Comparison of ENCODE assay signal across 8 mouse cellular contexts in the genomic region with DNA sequence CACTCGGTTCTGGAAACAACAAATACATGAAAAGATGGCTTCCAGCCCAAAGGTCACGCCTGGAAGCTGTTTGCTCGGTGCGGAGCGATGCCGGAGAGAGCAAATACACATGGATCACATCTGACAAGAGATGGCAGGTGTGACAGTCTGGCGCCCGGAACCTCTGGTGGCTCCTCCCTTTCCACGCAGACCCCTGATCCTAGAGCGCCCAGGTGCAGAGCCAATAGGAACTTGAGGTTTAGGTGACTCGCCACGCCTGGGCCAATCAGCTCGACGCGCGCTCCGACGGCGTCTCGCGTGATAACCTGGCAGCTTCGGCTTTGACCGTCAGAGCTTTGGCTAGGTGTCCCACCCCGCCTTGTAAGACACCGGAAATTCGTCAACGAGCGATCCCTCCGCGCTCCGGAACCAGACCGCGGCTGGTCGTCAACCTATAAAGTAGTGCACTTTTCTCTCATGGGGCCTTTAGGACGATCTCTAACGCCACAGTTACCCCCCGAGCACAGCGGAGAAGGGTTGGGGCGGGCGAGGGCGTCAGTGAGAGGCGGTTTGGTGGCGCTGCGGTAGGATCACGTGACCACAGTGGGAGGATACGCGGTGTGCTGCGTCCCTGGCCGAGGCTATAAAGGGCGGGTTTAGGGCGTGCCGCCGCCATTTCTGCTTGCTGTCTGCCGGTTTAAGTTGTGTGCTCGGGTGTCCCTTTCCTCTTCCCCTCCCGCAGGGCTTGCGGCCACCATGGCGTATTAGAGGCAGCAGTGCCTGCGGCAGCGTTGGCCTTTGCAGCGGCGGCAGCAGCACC. TPM values are rescaled to one million over a fixed set of nuclear protein-coding genes. Genes with fewer than 3 reads are reported as not detected.
DNase-seq lines count a peak whose midpoint lies in the region; ATAC-seq lines count a peak whose summit lies in the region.

A gene (plus strand): TSS at position 338 of the 799 bp plus-strand sequence.

- peak; percentile 99 to 100 for DNase-seq in adrenal gland, adult (ENCODE audit: inconsistent age in 2 of 2, low spot score in 1 of 2)
- peak; percentile 99 for DNase-seq in embryo, embryonic 10.5 days (ENCODE audit: low spot score)
- peak; percentile 98 for DNase-seq in gastrocnemius, postnatal 14 days
- peak; percentile 99 for DNase-seq in left cerebral cortex, postnatal 10 days (ENCODE audit: extremely low spot score in 1 of 2, low spot score in 2 of 2)
- peak; percentile 97 for DNase-seq in right cerebral cortex, postnatal 25 days
- peak; percentile 98 for DNase-seq in urinary bladder, postnatal 4 days (ENCODE audit: low spot score in 2 of 2)

- intact Hi-C loops in gastrocnemius, postnatal 14 days (cut with DNase I; ENCODE audit: low total_unique reads): no loop called here
- intact Hi-C loops in left cerebral cortex, postnatal 10 days (cut with DNase I): no loop called here

- ATAC-seq in inflammation-experienced regulatory T-cells, adult 6 months: peak; percentile 90
- ATAC-seq in megakaryocyte-erythroid progenitor cell, adult 5-6 weeks (replicated peaks; ENCODE audit: low FRiP score, low TSS enrichment, poor library complexity, severe bottlenecking): peak; percentile 83

RNA-seq across cellular contexts. Expression of the gene that starts here (rescaled TPM):
- 100 to 1,000 TPM; 101 to 102 TPM for total RNA-seq in gastrocnemius, postnatal 14 days (2021)
- 10 to 100 TPM; 78.7 to 96.6 (median 84.8) TPM for polyA plus RNA-seq in inflammation-experienced regulatory T-cells, adult 6 months (2017; shearing (Covaris generic))
- 100 to 1,000 TPM; 100 to 110 TPM for total RNA-seq in left cerebral cortex, postnatal 10 days (2021)
- 145 and 192 TPM in 2 replicates for total RNA-seq in megakaryocyte-erythroid progenitor cell, adult 5-6 weeks (2014; fragmentation: Nextera tagmentation)
- total RNA-seq in megakaryocyte-erythroid progenitor cell, adult 5-6 weeks (2017): 292 and 318 TPM in 2 replicates

Comparison
In these comparisons a context has a peak if more than half of its experiments do, and no peak if none do; other contexts are left out.
1. Peak in every context shown above with its lines: DNase-seq and ATAC-seq.